Mouse (Mus musculus) lung, embryonic 16.5 days (tissue): Measurements from ENCODE around the gene Id3. TPM values are rescaled to one million over a fixed set of nuclear protein-coding genes. Genes with fewer than 3 reads are reported as not detected.
A peak's percentile ranks its signal among the peaks of the same experiment; 100 is the strongest.

Experiments
- ATAC-seq: fragments of 200-750 bp; cut with Nextera tagmentation; 2 replicates; pipeline ENCODE4 v1.8.0; 2017; ENCODE audit warnings: low read depth, mild to moderate bottlenecking, moderate library complexity
- H3K27ac ChIP-seq: fragments of 300-500 bp; sonication (generic); 2 replicates; pipeline ENCODE4 v1.5.1; 2014; ENCODE audit warnings: mild to moderate bottlenecking, control low read depth, low read length
- H3K27me3 ChIP-seq: fragments of 300-500 bp; sonication (generic); 2 replicates; pipeline ENCODE4 v1.6.1; 2014; ENCODE audit warnings: low read depth, low read length, mixed read lengths; ENCODE audit not compliant: control insufficient read depth, insufficient read depth
- H3K36me3 ChIP-seq: fragments of 300-500 bp; sonication (generic); 2 replicates; pipeline ENCODE4 v1.6.1; 2014; ENCODE audit warnings: low read length; ENCODE audit not compliant: control insufficient read depth, insufficient read depth
- H3K4me1 ChIP-seq: fragments of 300-500 bp; sonication (generic); replicated peaks from 2 replicates; pipeline ENCODE4 v1.6.1; 2014; ENCODE audit warnings: low read length, mixed read lengths; ENCODE audit not compliant: control insufficient read depth, insufficient read depth
- H3K4me2 ChIP-seq: fragments of 300-500 bp; sonication (generic); 2 replicates; pipeline ENCODE4 v1.6.1; 2014; ENCODE audit warnings: low read depth, low read length, control low read depth
- H3K4me3 ChIP-seq: fragments of 300-500 bp; sonication (generic); 2 replicates; pipeline ENCODE4 v1.5.1; 2014; ENCODE audit warnings: mild to moderate bottlenecking, low read length, control low read depth
- H3K9ac ChIP-seq: fragments of 300-500 bp; sonication (generic); 2 replicates; pipeline ENCODE4 v1.6.1; 2014; ENCODE audit warnings: low read length, control low read depth
- H3K9me3 ChIP-seq: fragments of 300-500 bp; sonication (generic); 2 replicates; pipeline ENCODE4 v1.6.1; 2016; ENCODE audit warnings: low read length; ENCODE audit not compliant: control insufficient read depth
- WGBS: fragments of 180-500 bp; shearing (Covaris S2); extraction: QIAGEN DNeasy Blood & Tissue Kit; methylation state at CpG from one replicate; pipeline ENCODE4 v1.1.7; 2014; 5-methylcytosine and 5-hydroxymethylcytosine counted together
- polyA plus RNA-seq: library from polyadenylated mRNA; unstranded; fragments of >200 nt; fragmentation: Nextera tagmentation; extraction: Ambion mirVana; gene quantifications from 2 replicates; pipeline ENCODE4 v1.2.1, GENCODE M21; 2015

Gene Id3
- polyA plus RNA-seq, 1 experiment from 2014 or later = 560 TPM

DNA sequence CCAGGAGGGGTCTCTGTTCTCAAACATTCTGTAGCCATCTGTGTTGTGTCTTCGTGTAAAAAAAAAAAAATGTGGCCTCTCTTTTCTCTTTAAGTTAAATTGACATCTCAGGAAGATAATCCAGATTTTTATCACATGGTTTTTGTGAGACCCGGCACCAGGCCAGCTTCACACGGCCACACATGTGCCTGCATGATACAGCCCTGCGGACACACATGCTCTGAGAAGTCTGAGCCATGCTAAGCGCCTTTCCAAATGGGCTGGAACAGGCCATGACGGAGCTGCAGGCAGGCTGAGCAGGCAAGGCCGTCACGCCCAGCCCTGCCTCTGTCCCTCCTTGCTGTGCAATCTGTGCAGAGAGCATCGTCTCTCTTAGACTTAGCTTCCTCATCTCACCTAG is 11.2 kb downstream of the Id3 start:
- no peak for ATAC-seq
- Histone ChIP-seq H3K4me2 (no peak overlapping the region), H3K27ac (no peak overlapping the region)

DNA sequence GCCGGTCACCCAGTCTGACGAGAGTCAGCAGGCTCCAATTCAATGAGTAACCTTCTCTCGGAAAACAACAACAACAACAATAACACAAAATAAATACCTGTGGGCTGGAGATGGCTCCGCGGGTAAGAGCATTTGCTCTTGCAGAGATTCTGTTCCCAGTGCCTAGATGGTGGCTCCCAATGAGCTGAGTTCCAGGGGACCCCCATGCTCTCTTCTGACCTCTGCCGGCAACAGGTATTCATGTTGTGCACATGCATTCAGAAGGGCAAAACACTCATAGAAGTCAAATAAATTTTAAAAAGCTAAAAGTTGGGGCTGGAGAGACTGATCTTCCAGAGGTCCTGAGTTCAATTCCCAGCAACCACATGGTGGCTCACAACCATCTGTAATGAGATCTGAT is 15.2 kb downstream of the Id3 start:
- no peaks in the 10 kb centered on the region for H3K9me3 ChIP-seq
- no peaks in the 10 kb centered on the region for H3K4me1 ChIP-seq
- no peak overlapping the region for H3K9ac ChIP-seq
- H3K27ac ChIP-seq = no peak overlapping the region
- H3K4me3 ChIP-seq = no peak overlapping the region
- no peak for ATAC-seq
- no peak overlapping the region for H3K4me2 ChIP-seq
- H3K27me3 ChIP-seq = no peaks in the 10 kb centered on the region
- H3K36me3 ChIP-seq = no peaks in the 10 kb centered on the region
- WGBS = 77% methylated on average over 6 of the region's 6 CpGs

More for the DNA sequence above, 11.2 kb downstream of the Id3 start:
- no peaks in the 10 kb centered on the region for H3K36me3 ChIP-seq
- no peak overlapping the region for H3K4me3 ChIP-seq
- H3K9ac ChIP-seq = no peak overlapping the region
- 62% methylated on average over 9 of the region's 9 CpGs for WGBS
- H3K4me1 ChIP-seq = peaks cover 6% of the 10 kb centered on the region; the same call in 1 of the 2 replicates
- no peaks in the 10 kb centered on the region for H3K9me3 ChIP-seq
- H3K27me3 ChIP-seq = no peaks in the 10 kb centered on the region

- no peak overlapping the region for H3K27ac ChIP-seq
- H3K4me3 ChIP-seq = no peak overlapping the region
- ATAC-seq = peak; percentile 64
- WGBS = 12% methylated on average over 5 of the region's 5 CpGs
- no peaks in the 10 kb centered on the region for H3K4me1 ChIP-seq
- no peak overlapping the region for H3K4me2 ChIP-seq
- no peaks in the 10 kb centered on the region for H3K9me3 ChIP-seq
- H3K27me3 ChIP-seq = no peaks in the 10 kb centered on the region
- H3K9ac ChIP-seq = no peak overlapping the region
- H3K36me3 ChIP-seq = no peaks in the 10 kb centered on the region
Measured at GRCm38 (mm10) chr4:136159802-136160397, 16.6 kb downstream of the Id3 start.

GRCm38 (mm10) chr4:136163448-136163847 is 20.2 kb downstream of the Id3 start:
- H3K4me3 ChIP-seq = no peak overlapping the region
- H3K9me3 ChIP-seq = no peaks in the 10 kb centered on the region
- no peaks in the 10 kb centered on the region for H3K36me3 ChIP-seq
- H3K27ac ChIP-seq = no peak overlapping the region
- no peaks in the 10 kb centered on the region for H3K4me1 ChIP-seq
- no peak overlapping the region for H3K4me2 ChIP-seq
- ATAC-seq = peak; percentile 75
- H3K9ac ChIP-seq = no peak overlapping the region
- H3K27me3 ChIP-seq = no peaks in the 10 kb centered on the region
- under 1% methylated on average over 11 of the region's 11 CpGs for WGBS

- no peak overlapping the region for H3K4me2 ChIP-seq
- ATAC-seq = no peak
- no peaks in the 10 kb centered on the region for H3K4me1 ChIP-seq
- H3K9me3 ChIP-seq = no peaks in the 10 kb centered on the region
- H3K36me3 ChIP-seq = no peaks in the 10 kb centered on the region
- H3K9ac ChIP-seq = no peak overlapping the region; the same call in 1 of the 2 replicates
- no peak overlapping the region for H3K4me3 ChIP-seq
- 75% methylated on average over 8 of the region's 8 CpGs for WGBS
- H3K27ac ChIP-seq = no peak overlapping the region
- H3K27me3 ChIP-seq = no peaks in the 10 kb centered on the region
Measured at GRCm38 (mm10) chr4:136164981-136165380, 21.7 kb downstream of the Id3 start.

DNA sequence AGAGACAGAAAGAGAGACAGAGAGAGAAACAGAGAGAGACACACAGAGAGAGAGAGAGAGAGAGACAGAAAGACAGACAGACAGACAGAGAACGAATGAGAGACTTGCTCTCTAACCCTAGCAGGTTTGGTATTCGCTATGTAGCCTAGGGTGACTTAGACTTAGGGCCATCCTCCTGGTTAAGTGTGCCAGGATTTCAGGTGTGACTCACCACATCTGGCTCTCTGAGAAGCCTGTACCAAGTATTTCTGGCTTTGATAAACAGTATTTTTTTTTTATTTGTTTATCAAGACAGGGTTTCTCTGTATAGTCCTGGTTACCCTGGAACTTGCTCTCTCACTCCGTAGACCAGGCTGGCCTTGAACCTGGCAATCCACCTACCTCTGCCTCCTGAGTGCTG is 24.4 kb downstream of the Id3 start:
- Histone ChIP-seq H3K4me2 (no peak overlapping the region), H3K4me1 (0 out of 2 replicates have a peak, but pooled peaks cover 2% of the 10 kb centered on the region), H3K36me3 (no peaks in the 10 kb centered on the region), H3K9me3 (no peaks in the 10 kb centered on the region), H3K9ac (no peak overlapping the region), H3K4me3 (no peak overlapping the region), H3K27me3 (no peaks in the 10 kb centered on the region), H3K27ac (no peak overlapping the region)
- 70% methylated on average over 3 of the region's 3 CpGs for WGBS
- ATAC-seq = no peak

DNA sequence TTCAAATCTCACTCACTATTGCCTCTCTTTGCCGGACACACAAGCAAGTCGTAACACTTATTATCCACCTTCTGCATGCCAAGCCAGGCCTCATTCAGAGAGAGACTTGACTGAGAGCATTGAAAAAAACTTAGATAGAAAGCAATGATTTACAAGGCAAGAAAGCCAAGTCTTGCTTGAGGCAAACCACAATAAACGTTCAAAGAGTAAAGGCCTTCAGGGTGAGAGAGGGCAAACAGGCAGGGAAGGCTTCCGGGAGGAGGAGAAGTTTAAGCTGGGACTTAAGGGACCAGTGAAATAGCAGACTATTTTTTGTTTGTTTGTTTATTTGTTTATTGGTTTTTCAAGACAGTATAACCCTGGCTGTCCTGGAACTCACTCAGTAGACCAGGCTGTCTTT is 27.1 kb downstream of the Id3 start:
- Histone ChIP-seq H3K9ac (no peak overlapping the region), H3K27ac (no peak overlapping the region), H3K9me3 (no peaks in the 10 kb centered on the region), H3K4me2 (no peak overlapping the region), H3K36me3 (no peaks in the 10 kb centered on the region), H3K4me1 (peaks cover 24% of the 10 kb centered on the region), H3K4me3 (no peak overlapping the region), H3K27me3 (no peaks in the 10 kb centered on the region)
- 74% methylated on average over 4 of the region's 4 CpGs for WGBS
- no peak for ATAC-seq

GRCm38 (mm10) chr4:136171455-136171854 is 28.2 kb downstream of the Id3 start:
- H3K9me3 ChIP-seq = no peaks in the 10 kb centered on the region
- H3K27ac ChIP-seq = no peak overlapping the region
- H3K4me1 ChIP-seq = peaks cover 32% of the 10 kb centered on the region
- H3K4me2 ChIP-seq = peak overlapping the region; percentile 90
- H3K27me3 ChIP-seq = no peaks in the 10 kb centered on the region
- 26% methylated on average over 12 of the region's 12 CpGs for WGBS
- peak overlapping the region; percentile 81 for H3K4me3 ChIP-seq
- no peaks in the 10 kb centered on the region for H3K36me3 ChIP-seq
- H3K9ac ChIP-seq = peak overlapping the region; percentile 59
- ATAC-seq = 0 out of 2 replicates have a peak, but pooled peaks have one; percentile 4

DNA sequence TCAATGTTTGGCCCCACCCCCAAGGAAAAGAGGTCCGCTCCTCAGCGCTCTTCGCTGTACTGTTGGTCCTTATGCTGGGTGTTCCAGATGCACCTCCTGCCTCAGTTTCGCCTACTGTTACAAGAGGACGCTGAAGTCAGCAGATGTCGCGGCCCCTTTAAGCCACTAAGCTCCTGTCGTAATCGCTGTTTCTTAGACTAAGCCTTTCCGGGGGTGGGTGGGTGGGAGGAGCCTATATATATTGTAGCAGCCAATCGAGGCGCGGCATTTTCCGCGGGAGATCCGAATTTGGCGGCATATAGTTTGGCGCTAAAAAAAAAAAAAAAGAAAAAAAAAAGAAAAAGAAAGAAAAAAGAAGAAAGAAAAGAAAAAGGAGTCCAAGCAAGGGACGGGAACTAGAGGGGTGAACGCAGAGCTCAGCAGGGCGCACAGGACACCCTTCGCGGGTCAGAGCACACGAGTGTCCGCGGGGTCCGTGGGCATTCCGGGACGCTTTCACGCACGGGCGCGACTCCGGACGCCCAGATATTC is 28.8 kb downstream of the Id3 start, which contains the start of gene E2f2:
E2f2 (plus strand) TSS at position 384 of the 531 bp plus-strand sequence.
- peak within 1 kb of the TSS; percentile 83 for H3K27ac ChIP-seq
- H3K4me1 ChIP-seq = peaks cover 38% of the 10 kb centered on the region
- no peaks in the 10 kb centered on the region for H3K9me3 ChIP-seq
- H3K36me3 ChIP-seq = no peaks in the 10 kb centered on the region
- H3K9ac ChIP-seq = peak within 1 kb of the TSS; percentile 81
- under 1% methylated on average over 35 of the region's 35 CpGs for WGBS
- no peaks in the 10 kb centered on the region for H3K27me3 ChIP-seq
- H3K4me3 ChIP-seq = peak within 1 kb of the TSS; percentile 81
- peak within 1 kb of the TSS; percentile 90 for H3K4me2 ChIP-seq
- ATAC-seq = peak; percentile 69
